Mouse (Mus musculus) heart, embryonic 11.5 days (tissue): Measurements from ENCODE around the gene Gon7. TPM values are rescaled to one million over a fixed set of nuclear protein-coding genes. Genes with fewer than 3 reads are reported as not detected.

Source experiments
- ATAC-seq: fragments of 200-750 bp; cut with Nextera tagmentation; replicated peaks from 2 replicates; pipeline ENCODE4 v1.8.0; 2017; ENCODE audit warnings: moderate library complexity; ENCODE audit not compliant: insufficient number of reproducible peaks, low FRiP score, low TSS enrichment
- H3K27ac ChIP-seq: fragments of 300-500 bp; sonication (generic); 2 replicates; pipeline ENCODE4 v1.5.1; 2014; ENCODE audit warnings: mild to moderate bottlenecking, low read depth, low read length
- H3K27me3 ChIP-seq: fragments of 300-500 bp; sonication (generic); 2 replicates; pipeline ENCODE4 v1.6.1; 2014; ENCODE audit warnings: mild to moderate bottlenecking, low read length, mixed read lengths; ENCODE audit not compliant: control insufficient read depth, insufficient read depth
- H3K36me3 ChIP-seq: fragments of 300-500 bp; sonication (generic); 2 replicates; pipeline ENCODE4 v1.6.1; 2014; ENCODE audit warnings: mild to moderate bottlenecking, low read length, moderate library complexity, mixed read lengths; ENCODE audit not compliant: control insufficient read depth, insufficient read depth
- H3K4me1 ChIP-seq: fragments of 300-500 bp; sonication (generic); 2 replicates; pipeline ENCODE4 v1.6.1; 2014; ENCODE audit warnings: low read length; ENCODE audit not compliant: control insufficient read depth, insufficient read depth
- H3K4me2 ChIP-seq: fragments of 300-500 bp; sonication (generic); 2 replicates; pipeline ENCODE4 v1.6.1; 2014; ENCODE audit warnings: mild to moderate bottlenecking, moderate library complexity
- H3K4me3 ChIP-seq: fragments of 300-500 bp; sonication (generic); 2 replicates; pipeline ENCODE4 v1.5.1; 2014; ENCODE audit warnings: low read depth, low read length
- H3K9ac ChIP-seq: fragments of 300-500 bp; sonication (generic); 2 replicates; pipeline ENCODE4 v1.6.1; 2014; ENCODE audit warnings: mild to moderate bottlenecking, low read depth, low read length, moderate library complexity
- H3K9me3 ChIP-seq: fragments of 300-500 bp; sonication (generic); replicated peaks from 2 replicates; pipeline ENCODE4 v1.6.1; 2016; ENCODE audit warnings: low read length; ENCODE audit not compliant: control insufficient read depth
- WGBS: fragments of 180-500 bp; shearing (Covaris S2); extraction: QIAGEN DNeasy Blood & Tissue Kit; methylation state at CpG from one replicate; pipeline ENCODE4 v1.1.7; 2014; ENCODE audit not compliant: insufficient replicate concordance; 5-methylcytosine and 5-hydroxymethylcytosine counted together
- polyA plus RNA-seq: library from polyadenylated mRNA; unstranded; fragments of >200 nt; fragmentation: Nextera tagmentation; extraction: Ambion mirVana; gene quantifications from 2 replicates; pipeline ENCODE4 v1.2.1, GENCODE M21; 2014

Gon7 gene
- polyA plus RNA-seq, 1 experiment from 2014 or later = 25.2 TPM

DNA sequence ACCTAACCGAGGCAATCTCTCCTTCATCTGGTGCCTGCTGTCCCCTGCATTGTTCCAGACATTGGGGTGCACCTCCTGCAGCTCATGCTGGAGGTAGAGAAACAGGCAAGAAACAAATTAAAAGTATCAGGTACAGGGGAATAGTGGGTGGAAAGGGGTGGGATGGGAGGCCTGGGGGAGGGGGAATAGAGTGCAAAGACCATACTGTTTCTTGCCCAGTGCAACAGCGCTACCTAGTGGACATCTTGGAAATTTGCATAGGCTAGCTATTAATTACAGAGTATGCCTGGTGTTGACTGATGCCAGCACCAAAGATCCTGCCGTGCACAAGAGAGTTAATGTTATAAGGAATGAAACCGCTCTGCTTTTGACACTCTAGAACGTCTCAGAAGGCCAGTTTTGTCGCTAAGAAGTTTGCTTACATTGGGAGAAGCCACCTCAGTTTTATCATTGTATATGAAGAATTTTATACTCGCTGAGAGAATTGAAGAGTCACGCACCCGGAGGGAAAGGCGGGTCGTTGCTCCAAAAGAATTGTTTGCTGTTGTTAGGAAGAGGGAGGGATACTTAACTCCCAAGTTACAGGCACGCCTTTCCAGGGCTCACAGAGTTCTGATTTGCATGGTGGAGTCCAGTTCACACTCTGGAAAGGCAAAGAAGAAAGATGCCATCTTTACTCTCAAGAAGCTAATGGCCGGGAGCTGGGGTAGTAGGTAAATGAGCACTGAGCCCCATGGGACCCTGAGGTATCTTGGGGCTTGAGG, 37.9 kb downstream of the Gon7 start:
- no peak overlapping the region for H3K4me3 ChIP-seq
- WGBS = 29% methylated on average over 13 of the region's 13 CpGs
- no peaks in the 10 kb centered on the region for H3K27me3 ChIP-seq
- no peak overlapping the region for H3K27ac ChIP-seq
- H3K36me3 ChIP-seq = no peaks in the 10 kb centered on the region
- H3K4me2 ChIP-seq = no peak overlapping the region
- H3K9ac ChIP-seq = no peak overlapping the region
- H3K9me3 ChIP-seq = no peaks in the 10 kb centered on the region
- no peaks in the 10 kb centered on the region for H3K4me1 ChIP-seq
- ATAC-seq = no peak

- 78% methylated on average over 10 of the region's 10 CpGs for WGBS
- H3K27me3 ChIP-seq = no peaks in the 10 kb centered on the region
- no peaks in the 10 kb centered on the region for H3K36me3 ChIP-seq
- no peaks in the 10 kb centered on the region for H3K9me3 ChIP-seq
- H3K4me1 ChIP-seq = no peaks in the 10 kb centered on the region
- no peak overlapping the region for H3K4me3 ChIP-seq
- no peak overlapping the region for H3K9ac ChIP-seq
- no peak for ATAC-seq
- H3K27ac ChIP-seq = no peak overlapping the region
- no peak overlapping the region for H3K4me2 ChIP-seq
These were observed 42.8 kb downstream of the Gon7 start for GRCm38 (mm10) chr12:102714654-102715395.

DNA sequence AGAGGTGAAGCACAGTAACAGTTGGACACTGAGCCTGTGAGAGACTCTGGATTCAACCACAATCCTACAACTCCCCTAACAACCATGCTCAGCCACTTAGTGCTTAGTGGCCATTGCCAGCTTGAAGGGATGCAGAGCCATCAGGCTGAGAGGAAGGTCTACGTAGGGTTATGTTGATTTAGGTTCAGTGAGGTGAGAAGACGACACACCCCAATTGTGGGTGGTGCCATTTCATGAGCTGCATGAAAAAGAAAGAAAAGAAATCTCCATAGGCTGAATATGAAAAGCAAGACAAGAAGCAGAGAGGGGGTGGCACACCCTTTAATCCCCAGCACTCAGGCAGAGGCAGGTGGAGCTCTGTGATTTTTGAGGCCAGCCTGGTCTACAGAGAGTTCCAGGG, 43.5 kb downstream of the Gon7 start:
- no peaks in the 10 kb centered on the region for H3K36me3 ChIP-seq
- no peaks in the 10 kb centered on the region for H3K9me3 ChIP-seq
- whole genome bisulfite sequencing = 67% methylated on average over 2 of the region's 2 CpGs
- no peaks in the 10 kb centered on the region for H3K4me1 ChIP-seq
- H3K4me2 ChIP-seq = no peak overlapping the region
- H3K9ac ChIP-seq = no peak overlapping the region
- no peak overlapping the region for H3K4me3 ChIP-seq
- no peaks in the 10 kb centered on the region for H3K27me3 ChIP-seq
- H3K27ac ChIP-seq = no peak overlapping the region
- ATAC-seq = no peak

DNA sequence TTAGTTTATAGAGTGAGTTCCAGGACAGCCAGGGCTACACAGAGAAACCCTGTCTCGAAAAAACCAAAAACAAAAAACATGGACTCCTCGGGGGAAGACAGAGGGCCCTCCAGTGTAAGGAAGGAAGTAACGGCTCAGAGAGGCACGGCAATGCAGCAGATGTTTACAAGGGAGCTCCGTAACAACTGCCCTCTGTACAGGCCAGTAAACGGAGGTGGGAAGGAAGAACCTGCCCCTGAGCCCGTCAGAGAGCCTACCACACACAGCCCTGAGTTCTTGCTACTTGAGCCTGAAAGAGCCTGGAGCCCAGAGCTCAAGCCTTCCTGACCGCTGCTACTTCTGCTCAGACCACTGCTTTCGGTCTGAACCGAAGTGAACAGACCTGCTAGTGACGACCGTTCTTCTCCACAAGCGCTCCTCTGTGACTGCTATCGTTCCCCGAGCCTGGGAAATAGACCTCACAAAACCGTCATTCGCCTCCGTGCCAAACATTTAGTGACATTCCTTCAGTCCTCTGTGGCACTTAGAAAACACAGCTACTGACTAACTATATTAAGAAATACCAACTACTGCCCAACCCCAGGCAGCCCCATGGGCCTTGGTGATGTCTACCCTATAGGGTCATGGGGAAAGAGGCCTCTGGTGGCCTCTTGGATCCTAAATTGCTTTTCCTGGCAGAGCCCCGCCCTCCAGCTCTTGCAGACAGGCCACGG, 44.3 kb downstream of the Gon7 start:
- 69% methylated on average over 20 of the region's 20 CpGs for WGBS
- H3K9ac ChIP-seq = no peak overlapping the region
- no peak overlapping the region for H3K27ac ChIP-seq
- H3K4me3 ChIP-seq = no peak overlapping the region
- ATAC-seq = no peak
- no peaks in the 10 kb centered on the region for H3K4me1 ChIP-seq
- no peaks in the 10 kb centered on the region for H3K9me3 ChIP-seq
- no peaks in the 10 kb centered on the region for H3K36me3 ChIP-seq
- no peaks in the 10 kb centered on the region for H3K27me3 ChIP-seq
- no peak overlapping the region for H3K4me2 ChIP-seq

GRCm38 (mm10) chr12:102710851-102711375, 46.7 kb downstream of the Gon7 start:
- WGBS = 68% methylated on average over 4 of the region's 4 CpGs
- Histone ChIP-seq H3K4me2 (no peak overlapping the region), H3K9me3 (no peaks in the 10 kb centered on the region), H3K27ac (no peak overlapping the region), H3K4me1 (0 out of 2 replicates have a peak, but pooled peaks cover 3% of the 10 kb centered on the region), H3K27me3 (0 out of 2 replicates have a peak, but pooled peaks cover 7% of the 10 kb centered on the region), H3K9ac (no peak overlapping the region), H3K36me3 (no peaks in the 10 kb centered on the region), H3K4me3 (no peak overlapping the region)
- ATAC-seq = no peak

DNA sequence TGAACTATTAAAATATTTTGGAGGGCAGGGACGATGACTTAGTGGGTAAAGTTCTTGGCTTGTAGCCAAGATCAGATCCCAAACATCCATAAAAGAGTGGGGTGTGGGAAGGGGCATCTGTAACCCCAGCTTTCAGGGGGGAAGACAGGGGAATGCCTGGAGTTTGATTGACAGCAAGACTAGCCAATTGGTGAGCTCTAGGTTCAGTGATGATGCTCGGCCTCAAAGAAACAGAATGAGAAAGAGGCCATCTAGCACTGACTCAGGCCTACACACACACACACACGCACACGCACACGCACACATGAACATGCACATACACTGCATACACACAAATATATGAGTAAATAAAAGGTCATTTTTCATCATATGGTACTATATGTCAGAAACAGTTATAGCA, 47.7 kb downstream of the Gon7 start:
- ATAC-seq = no peak
- WGBS = 82% methylated on average over 5 of the region's 5 CpGs
- H3K36me3 ChIP-seq = no peaks in the 10 kb centered on the region
- H3K4me1 ChIP-seq = peaks cover 8% of the 10 kb centered on the region; the same call in 1 of the 2 replicates
- H3K27ac ChIP-seq = no peak overlapping the region
- H3K27me3 ChIP-seq = peaks cover 7% of the 10 kb centered on the region; the same call in 1 of the 2 replicates
- no peak overlapping the region for H3K4me3 ChIP-seq
- no peak overlapping the region for H3K4me2 ChIP-seq
- H3K9me3 ChIP-seq = no peaks in the 10 kb centered on the region
- no peak overlapping the region for H3K9ac ChIP-seq

- H3K4me3 ChIP-seq = no peak overlapping the region
- WGBS = 35% methylated on average over 11 of the region's 11 CpGs
- no peaks in the 10 kb centered on the region for H3K9me3 ChIP-seq
- no peak for ATAC-seq
- no peak overlapping the region for H3K9ac ChIP-seq
- H3K27ac ChIP-seq = no peak overlapping the region
- H3K4me2 ChIP-seq = peak overlapping the region; percentile 29
- peaks cover 14% of the 10 kb centered on the region for H3K4me1 ChIP-seq
- H3K27me3 ChIP-seq = peaks cover 14% of the 10 kb centered on the region
- H3K36me3 ChIP-seq = no peaks in the 10 kb centered on the region
These were observed 49.4 kb downstream of the Gon7 start for GRCm38 (mm10) chr12:102708220-102708619.

DNA sequence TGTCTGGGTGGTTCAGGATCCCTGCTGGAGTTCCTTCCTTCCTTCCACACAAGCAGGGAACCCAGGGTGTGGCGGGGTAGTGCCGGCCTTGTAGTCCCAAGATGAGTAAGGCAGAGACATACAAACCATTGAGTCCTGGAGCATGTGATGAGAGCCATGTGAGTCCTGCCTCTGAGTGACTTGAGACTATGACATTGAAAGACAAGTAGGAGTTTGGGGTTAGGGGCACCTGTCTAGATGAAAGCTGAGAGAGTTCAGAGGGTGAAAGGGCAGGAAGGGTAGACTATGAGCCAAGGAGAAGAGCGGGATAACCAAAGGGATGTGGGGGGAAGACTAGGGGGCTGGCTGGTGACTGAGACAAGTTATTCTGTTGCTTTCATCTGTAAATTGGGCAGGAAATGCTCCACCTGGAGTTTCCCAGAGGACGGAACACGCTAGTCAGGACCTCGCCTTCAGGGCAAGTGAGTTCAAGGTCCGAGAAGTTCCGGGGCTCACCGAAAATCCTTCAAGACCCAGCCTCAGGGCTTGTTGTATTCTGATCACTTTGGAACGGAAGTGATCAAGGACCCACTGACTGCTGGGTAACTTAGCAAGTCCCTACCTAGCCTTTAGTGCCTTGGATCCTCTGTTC, 50.7 kb downstream of the Gon7 start:
- no peaks in the 10 kb centered on the region for H3K36me3 ChIP-seq
- 86% methylated on average over 10 of the region's 10 CpGs for whole genome bisulfite sequencing
- H3K27ac ChIP-seq = no peak overlapping the region
- no peaks in the 10 kb centered on the region for H3K9me3 ChIP-seq
- H3K4me3 ChIP-seq = no peak overlapping the region
- H3K4me2 ChIP-seq = no peak overlapping the region
- no peak for ATAC-seq
- H3K27me3 ChIP-seq = peaks cover 14% of the 10 kb centered on the region
- H3K4me1 ChIP-seq = peaks cover 20% of the 10 kb centered on the region
- no peak overlapping the region for H3K9ac ChIP-seq
